Mouse (Mus musculus) ES-E14 (cell line): ENCODE results near the gene Pdpn. TPM values are rescaled to one million over a fixed set of nuclear protein-coding genes. Genes with fewer than 3 reads are reported as not detected.

ENCODE experiments used
- DNase-seq: peaks from one replicate; pipeline ENCODE4 v3.0.0-alpha.2; 2013; ENCODE audit warnings: low read depth, low spot score
- H3K27ac ChIP-seq: 2 replicates; pipeline ENCODE4 v1.5.1; 2012; ENCODE audit warnings: low read depth, mild to moderate bottlenecking, low read length, moderate library complexity, mixed read lengths; ENCODE audit not compliant: poor library complexity, insufficient read depth, severe bottlenecking
- H3K36me3 ChIP-seq: 2 replicates; pipeline ENCODE4 v1.6.1; 2012; ENCODE audit warnings: mild to moderate bottlenecking, low read length, moderate library complexity, mixed read lengths; ENCODE audit not compliant: control insufficient read depth, poor library complexity, insufficient read depth, severe bottlenecking
- H3K4me1 ChIP-seq, 2 experiments: fragments of 150-350 bp in 1 of 2; sonication (generic) in 1 of 2; 2 replicates each; pipeline ENCODE4 v1.6.1; 2012; ENCODE audit warnings: low read length in 2 of 2, mild to moderate bottlenecking in 1 of 2, mixed read lengths in 1 of 2; ENCODE audit not compliant: control insufficient read depth in 2 of 2, insufficient read depth in 2 of 2, poor library complexity in 1 of 2
- H3K4me3 ChIP-seq, 2 experiments: fragments of 150-350 bp in 1 of 2; sonication (generic) in 1 of 2; 2 replicates each; pipeline ENCODE4 v1.5.1; 2012; ENCODE audit warnings: low read length in 2 of 2, low read depth in 1 of 2, mild to moderate bottlenecking in 1 of 2, mixed read lengths in 1 of 2; ENCODE audit not compliant: insufficient read depth in 1 of 2, poor library complexity in 1 of 2, severe bottlenecking in 1 of 2
- H3K9ac ChIP-seq: 2 replicates; pipeline ENCODE4 v1.6.1; 2012; ENCODE audit warnings: low read depth, mild to moderate bottlenecking, low read length, mixed read lengths; ENCODE audit not compliant: poor library complexity, insufficient read depth, severe bottlenecking
- H3K9me3 ChIP-seq: fragments of 150-350 bp; sonication (generic); 2 replicates; pipeline ENCODE4 v1.6.1; 2012; ENCODE audit warnings: low read depth, mild to moderate bottlenecking, low read length; ENCODE audit not compliant: control insufficient read depth, insufficient read depth
- CHD2 ChIP-seq: IDR thresholded peaks from 2 replicates; pipeline ENCODE4 v1.6.1; 2014; ENCODE audit warnings: mild to moderate bottlenecking, low read depth, low read length, inconsistent platforms
- HCFC1 ChIP-seq: IDR thresholded peaks from 2 replicates; pipeline ENCODE4 v1.6.1; 2012; ENCODE audit warnings: low read length, inconsistent platforms, borderline replicate concordance; ENCODE audit not compliant: insufficient read depth
- MAFK ChIP-seq: IDR thresholded peaks from 2 replicates; pipeline ENCODE4 v1.6.1; 2014; ENCODE audit warnings: mild to moderate bottlenecking, low read depth, low read length, inconsistent platforms; ENCODE audit not compliant: insufficient read depth
- ZC3H11A ChIP-seq: IDR thresholded peaks from 2 replicates; pipeline ENCODE4 v1.6.1; 2012; ENCODE audit warnings: low read depth, mild to moderate bottlenecking, inconsistent platforms, low read length, borderline replicate concordance
- ZNF384 ChIP-seq: IDR thresholded peaks from 2 replicates; pipeline ENCODE4 v1.6.1; 2012; ENCODE audit warnings: low read depth, low read length, inconsistent platforms
- in situ Hi-C, 2 experiments: fragments of 600-800 bp; cut with MboI; formaldehyde crosslinking; loops; one replicate each; pipeline ENCODE4 v1.15.1; 2025; ENCODE audit warnings: low sequenced_read_pairs in 2 of 2, inconsistent platforms in 1 of 2; ENCODE audit not compliant: unreplicated experiment in 2 of 2
- total RNA-seq: library from RNA; depleted of rRNA; stranded (reverse); fragments of 300-350 nt; gene quantifications from 2 replicates; pipeline ENCODE4 v1.2.3, GENCODE M21; 2012

Gene Pdpn
- total RNA-seq, 1 experiment = 21.7 TPM

DNA sequence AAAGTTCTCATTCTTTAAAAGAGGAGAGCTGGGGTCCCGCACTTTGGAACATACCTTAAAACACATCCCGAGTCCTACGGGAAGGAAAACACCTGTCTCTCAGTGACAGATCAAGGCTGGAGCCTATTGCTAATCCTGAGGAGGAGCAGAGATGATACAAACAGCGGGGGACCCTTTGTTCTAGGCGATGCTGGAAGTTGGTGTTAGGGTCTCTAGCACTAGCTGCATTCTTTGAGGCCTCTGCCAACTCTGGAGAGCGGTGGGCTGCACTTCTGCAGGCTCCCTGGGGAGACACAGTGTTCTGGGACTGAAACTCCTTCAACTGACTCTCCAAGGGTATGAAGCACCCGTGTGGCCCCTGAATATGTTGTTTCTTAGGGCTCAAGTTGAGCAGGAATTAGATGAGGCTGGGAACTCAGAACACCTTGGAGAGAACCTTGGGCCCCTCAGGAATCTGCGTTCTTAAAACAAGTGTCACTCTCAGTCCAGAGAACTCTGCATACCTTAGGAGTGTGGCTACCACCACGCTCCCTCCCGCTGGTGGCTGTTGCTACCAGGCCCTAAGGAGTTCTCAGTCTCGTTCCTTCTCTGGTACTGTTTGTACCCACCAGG is 3.0 kb upstream of the Pdpn start:
- peak overlapping the region in 1 of 2 experiments; percentile 69; a peak in 1 of 4 replicates for H3K4me3 ChIP-seq

GRCm38 (mm10) chr4:143301875-143302274 is 2.5 kb upstream of the Pdpn start:
- H3K9ac ChIP-seq = no peak overlapping the region
- peak overlapping the region; percentile 25 to 69; a peak in 1 of 4 replicates for H3K4me3 ChIP-seq
- peak overlapping the region; percentile 74; the same call in 1 of the 2 replicates for H3K27ac ChIP-seq
- H3K4me1 ChIP-seq = peaks cover 10 to 46% of the 10 kb centered on the region in 2 experiments; a peak in 3 of 4 replicates
- H3K9me3 ChIP-seq = no peaks in the 10 kb centered on the region
- no peak for DNase-seq
- TF ChIP-seq ZC3H11A = no peak
- no peak for TF ChIP-seq MAFK
- no peak for TF ChIP-seq CHD2
- TF ChIP-seq ZNF384 = no peak
- no peaks in the 10 kb centered on the region for H3K36me3 ChIP-seq
- in situ Hi-C loops = no loop called here

More for the DNA sequence above, 3.0 kb upstream of the Pdpn start:
- no peaks in the 10 kb centered on the region for H3K36me3 ChIP-seq
- in situ Hi-C loops = no loop called here
- DNase-seq = peak; percentile 54
- H3K27ac ChIP-seq = peak overlapping the region; percentile 74
- H3K4me1 ChIP-seq = peaks cover 8 to 45% of the 10 kb centered on the region in 2 experiments; a peak in 3 of 4 replicates
- H3K9me3 ChIP-seq = no peaks in the 10 kb centered on the region
- TF ChIP-seq ZC3H11A = no peak
- no peak for TF ChIP-seq CHD2
- no peak for TF ChIP-seq MAFK
- TF ChIP-seq ZNF384 = no peak
- TF ChIP-seq HCFC1 = no peak
- 0 out of 2 replicates have a peak overlapping the region, but pooled peaks have one; percentile 15 for H3K9ac ChIP-seq

- in situ Hi-C loops = no loop called here
- Histone ChIP-seq H3K9me3 (no peaks in the 10 kb centered on the region), H3K27ac (no peak overlapping the region; the same call in 1 of the 2 replicates), H3K9ac (peak overlapping the region; percentile 49), H3K36me3 (no peaks in the 10 kb centered on the region), H3K4me1 (peaks cover 11 to 47% of the 10 kb centered on the region in 2 experiments; a peak in 3 of 4 replicates), H3K4me3 (peak overlapping the region; percentile 69; a peak in 3 of 4 replicates)
- DNase-seq = no peak
- TF ChIP-seq CHD2 = no peak
- no peak for TF ChIP-seq ZC3H11A
- TF ChIP-seq HCFC1 = no peak
- TF ChIP-seq MAFK = no peak
- TF ChIP-seq ZNF384 = no peak
These were observed 1.7 kb upstream of the Pdpn start for GRCm38 (mm10) chr4:143301042-143301441.

DNA sequence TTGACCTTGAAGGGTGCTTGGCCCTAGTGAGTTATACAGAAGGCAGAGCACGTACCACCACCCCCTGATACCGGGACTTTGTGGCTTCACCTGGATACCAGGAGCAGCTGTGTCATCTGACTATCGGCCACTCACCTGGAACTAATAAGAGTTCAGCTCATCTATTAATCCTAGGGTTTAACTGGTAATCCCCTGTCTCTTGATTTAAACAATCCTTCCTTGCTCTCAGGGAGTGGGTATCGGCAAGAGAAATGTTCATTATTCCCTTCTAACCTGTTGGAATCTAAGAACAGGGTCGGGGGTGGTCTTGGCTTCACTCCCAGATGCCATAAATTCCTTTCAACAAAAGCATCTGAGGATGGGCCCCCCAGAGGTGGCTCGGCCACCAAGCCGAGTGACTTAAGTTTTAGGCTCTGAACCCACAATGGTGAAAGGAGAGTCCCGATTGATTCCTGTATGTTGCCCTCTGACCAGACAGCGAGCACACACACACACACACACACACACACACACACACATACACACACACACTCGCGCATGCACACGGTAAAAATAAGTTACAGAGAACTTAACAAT is 837 bp upstream of the Pdpn start:
- TF ChIP-seq CHD2 (no peak), ZNF384 (no peak), ZC3H11A (no peak), MAFK (no peak), HCFC1 (no peak)
- DNase-seq = no peak
- Histone ChIP-seq H3K4me3 (peak overlapping the region; percentile 69), H3K9me3 (no peaks in the 10 kb centered on the region), H3K9ac (peak overlapping the region; percentile 68), H3K27ac (no peak overlapping the region), H3K36me3 (no peaks in the 10 kb centered on the region; the same call in 1 of the 2 replicates), H3K4me1 (peaks cover 16 to 47% of the 10 kb centered on the region in 2 experiments; a peak in 3 of 4 replicates)
- in situ Hi-C loops = no loop called here
